Mouse (Mus musculus) ovary, postnatal 36 days (tissue): Measurements from ENCODE around the gene Trim9.

ENCODE experiments used
- DNase-seq: peaks from one replicate; pipeline ENCODE4 v3.0.0; 2022; ENCODE audit warnings: low spot score, mixed read lengths

Gene Trim9

DNA sequence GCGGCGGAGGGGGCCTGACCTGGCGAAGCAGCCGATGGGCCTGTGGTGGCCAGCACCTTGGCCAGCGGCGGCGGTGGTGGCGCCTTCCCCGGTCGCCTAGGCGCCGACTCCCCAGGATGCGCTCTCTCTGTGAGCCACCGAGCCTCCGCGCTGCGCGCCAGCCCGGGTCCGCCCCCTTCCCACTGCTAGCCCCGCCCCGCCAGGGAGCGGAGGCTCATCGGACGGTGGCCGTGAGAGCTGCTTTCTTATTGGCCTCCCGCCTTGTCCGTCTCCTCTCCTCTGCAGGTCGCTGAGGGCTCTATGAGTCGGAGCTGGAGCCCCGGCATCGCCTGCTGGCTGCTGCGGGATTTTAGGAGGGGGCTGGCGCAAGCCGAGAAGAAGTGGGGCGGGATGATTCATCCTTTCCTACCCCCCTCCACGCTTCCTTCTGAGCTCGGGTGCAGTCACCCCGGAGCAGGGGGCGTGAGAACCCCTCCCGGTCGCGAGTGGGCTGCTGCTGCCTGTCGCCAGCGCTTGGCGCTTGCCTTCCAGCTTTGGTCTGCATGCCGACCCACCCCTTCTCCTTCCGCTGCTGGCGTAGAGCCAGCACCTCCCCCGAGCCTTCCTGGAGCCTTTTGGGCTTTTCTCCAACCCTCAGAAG lies at the start of gene Trim9:
Trim9 (minus strand) TSS at position 413 of the 640 bp plus-strand sequence.
- DNase-seq, result peak; percentile 97

DNA sequence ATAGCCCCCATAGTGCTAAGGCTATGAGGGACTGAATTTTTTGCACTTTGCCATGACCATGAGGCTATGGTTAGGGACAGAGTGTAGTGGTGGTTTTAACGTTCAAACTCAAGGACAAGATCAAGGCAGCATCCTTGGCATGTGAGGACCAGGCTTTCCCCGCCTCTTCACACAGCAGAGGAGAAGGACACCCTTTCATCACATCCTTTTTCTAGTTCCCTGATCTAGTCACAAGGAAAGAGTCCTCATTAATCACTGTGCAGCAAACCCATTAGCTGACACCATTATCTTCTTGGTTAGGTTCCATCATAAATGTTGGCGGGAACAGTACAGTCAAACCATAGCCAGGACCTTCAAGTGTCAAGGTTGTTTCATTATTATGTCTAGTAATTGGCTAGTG lies 47.6 kb upstream of the Trim9 start:
- DNase-seq, result no peak

DNA sequence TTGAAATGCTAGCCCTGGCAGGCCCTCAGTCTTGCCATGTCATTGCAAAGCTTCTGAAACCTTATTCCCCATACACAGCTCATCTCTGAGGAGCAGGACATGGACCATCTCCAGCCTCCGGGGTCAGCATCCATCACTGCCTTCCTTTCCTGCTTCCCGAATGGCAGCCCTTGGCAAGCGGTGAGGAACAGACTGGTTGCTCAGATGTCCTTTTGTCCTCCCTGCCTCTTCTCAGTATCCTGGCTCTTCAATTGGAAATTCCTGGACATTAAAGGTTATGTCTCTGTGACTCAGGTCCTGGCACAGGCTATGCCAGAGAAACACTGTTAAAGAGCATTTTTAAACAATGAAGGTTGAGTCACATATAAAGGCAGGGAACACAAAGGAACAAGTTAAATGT lies 43.8 kb upstream of the Trim9 start:
- no peak for DNase-seq

DNA sequence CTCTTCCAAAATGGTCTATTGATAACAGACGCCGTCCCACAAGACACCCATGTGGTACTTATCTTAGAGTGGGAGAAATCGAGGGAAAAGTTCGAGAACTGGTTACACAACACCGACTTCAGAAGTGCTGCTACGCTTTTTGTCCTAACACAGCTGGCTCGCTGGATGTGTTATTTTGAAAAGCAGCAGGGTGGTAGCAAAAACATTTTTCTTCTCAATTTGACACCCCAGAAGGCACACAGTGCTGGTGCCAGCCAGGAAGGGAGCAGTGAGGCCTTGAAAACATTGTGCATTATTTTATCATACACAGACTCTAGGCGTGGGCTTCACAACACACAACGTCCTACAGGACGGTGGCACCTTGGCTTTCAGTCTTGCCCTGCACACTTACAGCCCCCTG lies 27.6 kb upstream of the Trim9 start:
- DNase-seq, result no peak

DNA sequence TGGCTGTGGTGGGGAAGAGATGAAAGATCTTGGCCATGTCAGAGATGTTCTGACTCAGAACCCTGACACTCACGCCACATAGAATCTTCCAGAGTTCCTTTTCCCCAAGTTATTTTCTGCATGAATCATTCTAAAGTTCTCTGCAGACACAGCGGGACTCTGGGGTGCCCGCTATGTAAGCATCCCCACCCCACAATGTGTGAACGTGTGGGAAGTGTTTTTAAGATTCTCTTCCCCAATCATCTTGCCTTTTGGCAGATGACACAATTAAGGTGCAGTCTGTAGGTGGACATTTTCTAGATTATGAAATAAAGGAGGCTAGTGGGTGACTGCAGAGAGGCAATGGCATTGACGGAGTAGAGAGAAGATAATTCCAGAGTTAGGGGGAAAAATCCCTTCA lies 25.5 kb upstream of the Trim9 start:
- no peak for DNase-seq

DNA sequence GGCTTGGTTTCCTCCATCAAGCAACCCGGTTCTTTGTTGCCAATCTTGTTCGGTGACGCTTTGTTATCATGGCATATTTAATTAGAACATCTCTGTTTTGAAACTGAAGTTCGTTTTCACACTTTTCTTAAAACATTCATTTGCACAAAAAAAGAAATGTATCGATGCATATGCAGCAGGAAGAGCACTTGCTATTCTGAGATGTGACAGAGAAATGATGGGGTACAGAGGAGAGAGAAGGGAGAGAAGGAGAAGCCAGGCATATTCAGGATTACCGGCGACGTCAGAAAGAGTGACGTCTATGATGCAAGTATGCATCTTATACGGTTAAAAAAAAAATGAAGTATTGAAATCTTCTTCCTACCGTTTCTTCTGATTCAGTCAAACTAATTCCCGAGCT lies 21.9 kb upstream of the Trim9 start:
- DNase-seq, result no peak

DNA sequence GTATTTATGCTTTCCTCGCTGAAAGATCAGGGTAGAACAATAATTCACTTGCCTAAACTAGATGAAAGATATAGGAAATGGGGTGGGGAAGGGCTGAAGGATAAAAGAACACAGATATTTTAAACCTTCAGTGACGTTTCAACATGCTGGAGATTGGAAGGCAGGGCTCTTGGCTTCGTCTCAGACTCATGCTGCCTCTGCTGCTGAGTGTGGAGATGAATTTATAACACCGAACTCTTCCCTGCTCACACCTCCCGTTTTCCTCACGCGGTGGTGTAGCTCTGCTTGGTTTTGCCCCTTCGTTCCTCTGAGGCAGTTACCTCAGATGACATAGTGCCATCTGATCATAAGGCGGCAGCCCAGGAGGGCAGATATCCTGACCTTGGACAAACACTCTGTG lies 21.4 kb upstream of the Trim9 start:
- DNase-seq, result no peak

DNA sequence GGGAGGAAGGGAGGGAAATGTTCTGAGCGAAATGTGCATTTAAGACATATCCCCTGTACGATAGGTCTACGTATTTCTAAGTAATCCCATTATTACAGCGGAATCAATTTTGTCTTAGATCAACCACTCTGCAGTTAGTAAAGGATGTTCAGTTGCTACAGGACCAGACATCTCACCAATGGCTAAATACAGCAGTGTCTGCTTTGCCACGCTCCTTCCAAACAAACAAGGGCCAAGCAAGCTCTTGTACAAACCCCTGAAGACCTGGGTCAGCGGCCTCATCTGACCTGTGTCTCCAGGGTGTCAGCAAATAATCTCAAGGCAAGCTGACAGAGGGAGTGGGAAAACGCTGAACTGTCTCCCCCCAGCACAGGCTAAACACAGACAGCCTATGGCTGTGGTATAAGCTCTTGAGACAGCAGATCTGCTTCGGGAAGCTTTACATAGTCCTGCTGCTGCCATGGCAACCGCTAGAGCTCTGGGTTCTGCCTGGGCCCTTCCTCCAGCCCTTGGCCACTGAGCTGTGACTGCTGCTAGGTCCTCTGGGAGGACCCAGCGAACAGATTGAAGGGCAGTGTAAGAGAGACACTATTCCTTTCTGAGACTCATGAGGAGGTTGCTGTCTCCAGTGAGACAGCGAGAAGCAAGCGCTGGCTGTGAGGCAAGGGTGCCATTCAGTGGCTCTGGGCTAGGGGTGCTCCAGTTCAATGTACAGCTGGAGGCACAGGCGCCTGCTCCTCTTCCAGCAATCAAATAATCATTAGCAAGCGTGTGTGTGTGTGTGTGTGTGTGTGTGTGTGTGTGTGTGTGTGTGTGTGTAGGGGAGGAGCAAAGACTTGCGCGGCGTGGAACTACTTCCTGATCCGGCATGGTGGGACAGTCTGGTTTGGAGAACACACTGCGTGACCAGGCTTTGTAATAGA lies 20.2 kb upstream of the Trim9 start:
- peak; percentile 64 for DNase-seq

DNA sequence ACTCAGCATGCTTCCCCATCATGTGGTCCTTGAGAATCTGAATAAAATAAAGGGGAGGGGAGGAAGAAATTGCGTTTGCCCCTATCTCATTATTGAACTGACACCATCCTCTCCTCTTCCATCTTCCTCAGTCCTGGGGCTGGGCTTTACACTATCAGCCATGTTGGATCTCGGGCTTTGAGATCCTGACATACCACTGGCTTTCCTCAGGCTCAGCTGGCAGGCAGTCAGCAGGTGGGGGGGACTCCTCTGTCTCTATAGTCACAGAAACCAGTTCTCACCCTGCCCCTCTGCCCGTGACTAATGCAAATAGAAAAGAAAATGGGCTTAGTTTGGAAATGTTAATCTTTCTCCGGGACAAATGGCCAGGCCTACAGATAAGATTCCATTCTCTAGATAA lies 15.6 kb upstream of the Trim9 start:
- DNase-seq, result no peak

DNA sequence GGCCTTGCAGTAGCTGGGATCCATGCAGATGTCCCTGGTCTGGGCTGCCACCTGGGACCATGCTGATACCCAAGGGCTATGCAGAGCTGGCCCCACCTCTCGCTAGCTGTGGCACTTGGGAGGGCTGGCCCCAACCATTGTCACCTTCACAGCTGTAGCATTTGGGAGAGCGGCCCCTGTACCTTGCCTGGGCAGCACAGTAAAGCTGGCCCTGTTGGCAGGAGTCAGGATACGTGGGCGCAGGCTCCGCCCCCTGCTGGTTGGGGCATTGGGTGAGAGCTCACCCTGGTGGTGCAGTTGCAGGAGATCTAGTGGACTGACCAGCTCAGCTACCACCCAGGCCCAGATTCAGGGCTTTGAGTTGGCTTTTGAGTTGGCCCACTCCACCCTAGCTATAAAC lies 12.9 kb upstream of the Trim9 start:
- no peak for DNase-seq

DNA sequence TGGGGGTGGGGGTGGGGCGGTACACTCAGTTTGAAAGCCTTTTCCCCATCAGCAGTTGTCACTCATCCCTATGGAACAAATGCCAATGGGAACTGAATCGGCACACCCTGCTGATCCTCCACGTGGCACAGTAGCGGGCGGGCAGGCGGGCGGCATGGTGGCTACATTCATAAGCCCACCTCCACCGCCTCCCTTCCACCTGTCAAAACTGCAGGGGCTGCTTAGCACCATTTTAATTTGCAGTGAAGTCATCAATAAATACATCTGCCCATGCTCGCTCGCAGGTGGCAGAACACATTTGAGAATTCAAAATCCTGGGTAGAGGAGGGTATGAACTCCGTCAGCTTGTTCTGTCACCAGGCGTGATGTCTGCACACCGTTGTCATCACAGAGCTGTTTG lies 12.0 kb upstream of the Trim9 start:
- DNase-seq, result no peak

DNA sequence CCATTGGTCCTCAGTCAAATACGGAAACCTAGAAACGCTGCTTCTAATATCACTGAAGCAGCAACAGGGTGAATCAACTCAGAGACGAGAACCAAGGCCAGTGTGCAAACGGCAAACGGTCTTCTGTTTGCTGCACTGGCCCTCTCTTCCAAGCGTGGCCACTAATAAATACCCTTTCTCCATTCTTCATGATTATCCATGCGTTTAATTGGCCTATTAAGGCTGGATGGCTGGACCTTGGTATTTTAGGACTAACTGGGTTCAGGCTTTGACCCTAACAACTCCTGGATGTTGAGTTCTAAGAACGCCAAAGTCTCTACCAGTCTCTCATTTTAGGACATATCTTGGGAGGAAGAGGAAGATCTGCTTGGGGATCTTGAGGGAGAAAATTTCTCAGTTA lies 7.5 kb upstream of the Trim9 start:
- no peak for DNase-seq

DNA sequence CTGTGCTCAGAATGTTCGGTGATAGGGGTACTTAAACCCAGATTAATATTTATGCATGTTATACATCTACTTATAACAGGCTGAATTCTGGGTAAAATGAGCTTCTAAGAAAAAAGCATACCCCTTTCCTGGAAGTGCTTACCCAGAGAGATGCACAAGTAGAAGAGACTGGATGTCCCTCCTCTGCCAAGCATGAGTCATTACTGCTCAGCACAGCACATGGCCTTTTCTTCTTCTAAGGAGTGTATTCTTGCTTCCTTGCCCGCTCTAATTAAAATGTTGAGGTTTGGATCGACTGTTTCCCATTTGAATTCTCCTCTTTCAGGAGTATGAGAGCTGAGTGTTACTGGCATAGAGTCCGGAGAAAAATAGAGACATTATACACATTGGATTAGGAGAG lies 3.1 kb upstream of the Trim9 start:
- DNase-seq, result no peak

DNA sequence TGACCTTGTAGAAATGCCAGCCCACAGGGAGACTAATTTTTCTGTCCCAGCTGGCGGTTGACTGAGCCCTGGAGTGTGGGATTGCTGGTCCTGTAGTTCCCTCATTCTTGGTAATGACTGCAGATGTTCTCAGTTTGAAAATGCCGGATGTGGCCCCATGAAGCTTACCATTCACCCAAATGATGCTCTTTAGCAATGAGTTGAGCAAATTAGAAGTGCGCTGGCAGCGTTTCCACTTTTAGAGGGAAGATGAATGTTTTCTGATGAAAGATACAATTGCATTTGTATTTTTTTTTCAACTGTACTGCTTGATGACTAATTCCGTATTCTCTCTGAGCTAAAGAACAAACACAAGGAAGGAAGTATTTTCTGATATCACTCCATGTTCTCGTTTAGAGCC lies 2.4 kb upstream of the Trim9 start:
- DNase-seq, result no peak

DNA sequence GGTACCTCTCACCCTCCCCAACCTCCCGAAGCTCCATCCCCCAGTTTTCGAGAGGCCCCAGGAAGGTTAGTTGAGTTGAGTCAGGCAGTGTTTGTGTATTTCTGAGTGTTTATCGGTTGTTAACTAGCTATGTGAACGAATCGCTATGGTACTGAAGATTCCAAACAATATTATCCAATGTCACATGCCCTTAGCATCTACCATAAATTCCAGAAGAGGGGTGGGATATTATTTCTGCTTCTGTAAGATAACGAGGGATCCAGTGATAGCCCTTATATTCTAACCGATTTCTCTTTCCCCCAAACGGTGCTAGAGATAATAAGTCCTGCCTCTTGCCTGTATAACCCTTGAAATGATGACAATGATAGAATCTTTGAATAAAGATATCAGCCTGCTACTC lies 612 bp upstream of the Trim9 start:
- DNase-seq, result no peak

DNA sequence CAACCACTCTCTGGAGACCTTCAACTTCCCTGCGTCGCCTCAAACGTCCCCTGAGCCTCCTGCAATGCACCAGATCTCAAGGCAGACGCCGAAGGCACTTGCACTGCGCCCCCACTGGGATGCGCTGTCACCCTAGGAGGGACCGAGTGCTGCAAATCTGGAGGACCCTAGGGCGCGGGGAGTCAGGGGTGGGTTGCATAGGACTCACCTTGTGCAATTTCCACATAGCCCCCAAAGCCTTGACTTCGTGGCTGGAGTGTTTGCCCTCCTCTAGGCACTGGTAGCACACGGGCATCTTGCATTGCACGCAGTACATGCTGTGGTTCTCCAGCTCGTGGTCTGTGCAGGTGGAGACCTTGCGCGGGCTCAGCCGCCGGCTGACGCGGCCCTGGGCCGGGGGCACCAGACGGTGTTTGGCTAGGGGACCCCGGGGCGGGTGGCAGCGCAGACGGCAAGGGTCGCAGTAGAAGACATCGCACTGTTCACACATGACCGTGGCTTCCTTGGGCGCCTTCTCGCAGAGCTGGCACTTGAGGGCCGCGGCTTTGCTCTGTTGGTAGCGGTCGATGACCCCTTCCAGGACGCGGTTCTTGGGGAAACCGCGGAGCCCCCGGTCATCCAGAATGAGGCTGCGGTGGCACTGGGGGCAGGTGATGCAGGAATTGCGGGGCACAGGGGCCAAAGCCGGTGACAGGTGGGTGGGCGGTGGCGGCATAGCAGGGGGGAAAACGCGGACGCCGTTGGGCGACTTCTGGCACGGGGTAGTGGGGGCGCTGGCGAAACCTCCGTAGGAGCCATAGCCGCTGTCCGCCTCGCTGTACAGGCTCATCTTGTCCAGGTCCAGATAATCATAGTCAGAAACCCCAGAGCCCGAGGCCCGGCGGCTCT lies 1.0 kb downstream of the Trim9 start:
- peak; percentile 39 for DNase-seq

DNA sequence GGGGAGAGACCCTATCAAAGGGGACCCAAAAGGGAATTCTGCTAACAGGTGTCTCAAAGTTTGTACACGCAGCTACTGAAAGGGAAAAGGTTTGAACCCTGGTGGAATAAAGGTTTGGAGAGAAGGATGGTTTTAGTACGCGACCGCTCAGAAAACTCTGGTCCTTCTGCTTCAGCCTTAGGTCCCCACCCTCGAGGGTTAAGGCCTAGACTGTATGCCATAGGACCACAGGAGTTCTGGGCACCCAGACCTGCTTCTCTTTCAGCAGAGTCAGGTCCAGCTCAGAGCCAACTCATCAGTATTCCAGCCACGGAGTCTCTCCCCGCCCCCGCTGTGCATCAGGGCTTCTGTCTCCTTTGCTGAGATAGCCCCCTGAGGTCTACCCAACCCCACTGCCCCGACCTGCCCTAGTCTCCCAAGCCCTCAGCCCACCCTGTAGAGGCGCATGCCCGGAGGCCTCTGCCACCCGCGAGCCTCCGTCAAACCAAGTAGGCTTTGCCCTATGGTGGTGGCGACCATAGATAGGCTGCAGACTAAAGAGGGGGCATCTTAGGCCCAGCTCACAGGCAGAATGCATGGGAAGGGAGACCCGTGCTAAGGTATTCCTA lies 1.8 kb downstream of the Trim9 start:
- no peak for DNase-seq

DNA sequence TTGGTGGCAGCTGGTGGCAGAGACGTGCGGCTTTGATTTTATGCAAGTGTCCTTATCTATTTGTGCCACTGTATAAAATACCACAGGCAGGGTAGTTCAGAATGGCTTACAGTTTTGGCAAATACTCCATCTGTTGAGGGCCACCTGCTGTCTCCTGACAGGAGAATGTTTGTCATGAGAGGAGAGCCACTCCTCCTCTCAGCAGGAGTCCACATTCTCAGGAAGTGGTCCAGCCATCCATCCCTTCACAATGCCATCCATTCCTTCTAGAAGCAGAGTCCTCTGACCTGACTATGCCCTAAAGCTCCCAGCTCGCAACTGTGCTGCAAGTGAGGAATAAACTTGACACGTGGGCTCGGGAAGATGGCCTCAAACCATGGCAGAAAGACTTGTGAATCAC lies 12.2 kb downstream of the Trim9 start:
- DNase-seq, result no peak

DNA sequence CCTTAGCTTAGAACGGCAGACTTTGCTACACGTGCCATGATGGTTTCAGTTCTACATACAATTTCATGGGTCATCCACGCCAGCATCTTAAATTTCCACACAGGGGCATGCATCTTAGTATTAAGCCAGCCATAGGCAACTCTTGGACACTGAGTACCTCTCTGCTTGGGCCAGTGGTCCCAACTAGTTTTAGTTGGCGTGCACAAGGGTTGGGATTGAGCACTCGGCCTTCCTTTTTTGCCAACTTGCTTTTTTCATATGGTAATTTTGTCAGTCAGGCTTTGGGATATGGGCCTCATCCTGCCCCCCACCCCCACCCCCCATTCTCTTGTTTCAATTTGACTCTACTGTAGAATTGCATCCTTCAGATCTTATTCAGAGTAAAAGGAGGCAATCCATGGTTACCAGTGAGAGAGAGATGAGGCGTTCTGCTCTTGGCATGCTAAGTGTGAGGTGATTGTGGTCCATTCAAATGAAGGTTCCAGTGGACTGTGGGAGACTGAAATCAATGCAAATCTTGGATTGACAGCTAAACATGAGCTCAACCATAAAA lies 14.1 kb downstream of the Trim9 start:
- DNase-seq, result no peak

DNA sequence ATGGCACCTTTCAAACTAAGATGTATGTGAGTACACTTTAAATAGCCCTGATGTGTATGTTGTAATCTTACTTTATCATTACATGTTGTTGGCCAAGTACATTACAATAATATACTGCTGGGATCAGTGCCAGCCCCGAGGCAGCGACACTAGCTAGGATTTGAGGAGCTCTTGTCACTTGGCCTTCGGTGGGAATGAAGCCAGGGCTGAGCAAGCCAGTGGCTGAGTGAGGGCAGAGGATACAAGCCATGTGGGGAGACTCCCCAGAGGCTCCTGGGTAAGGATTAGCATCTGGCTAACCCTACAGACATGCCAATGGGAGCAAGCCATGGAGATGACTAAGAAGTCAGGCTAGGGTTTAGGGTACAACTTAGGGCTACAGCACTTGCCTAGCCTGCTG lies 18.4 kb downstream of the Trim9 start:
- DNase-seq, result no peak

DNA sequence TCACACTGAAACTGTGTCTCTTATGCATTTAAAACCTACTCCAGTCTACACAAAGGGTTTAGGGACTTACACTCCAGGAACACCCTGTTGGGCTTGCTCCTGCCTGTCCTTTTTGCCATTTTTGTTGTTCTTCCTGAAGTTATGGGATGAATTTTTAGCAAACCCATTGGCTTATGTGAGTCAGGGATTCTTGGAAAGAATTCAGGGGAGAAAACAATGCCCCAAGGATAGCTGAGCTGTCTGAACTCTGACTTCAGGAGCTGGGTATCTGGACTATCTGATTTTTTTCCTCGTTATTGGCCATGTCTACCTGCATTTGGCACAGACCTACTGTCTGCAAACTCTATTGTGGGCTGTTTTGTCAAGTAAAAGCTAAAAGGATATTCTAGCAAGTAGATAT lies 20.5 kb downstream of the Trim9 start:
- no peak for DNase-seq

DNA sequence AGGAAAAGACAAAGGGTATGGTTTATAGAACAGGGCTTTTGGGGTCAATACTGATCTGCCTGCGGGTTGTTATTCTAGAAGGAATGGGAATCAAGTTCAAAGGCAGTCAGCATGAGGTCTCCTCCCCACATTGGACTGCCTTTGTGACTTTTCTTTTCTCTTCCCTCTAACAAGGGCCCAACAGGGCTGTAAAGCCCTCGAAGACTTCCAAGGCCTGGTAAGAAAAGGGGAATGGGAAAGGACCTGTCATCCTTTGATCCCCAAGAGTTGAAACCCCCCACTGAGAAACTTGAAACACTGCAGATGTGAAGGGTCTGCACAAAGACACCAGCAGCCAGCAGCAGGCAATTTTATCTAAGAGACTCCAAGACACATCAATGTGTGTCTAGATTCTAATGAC lies 21.0 kb downstream of the Trim9 start:
- DNase-seq, result no peak
